21 mouse cellular contexts compared by ENCODE assay signal in the genomic region with DNA sequence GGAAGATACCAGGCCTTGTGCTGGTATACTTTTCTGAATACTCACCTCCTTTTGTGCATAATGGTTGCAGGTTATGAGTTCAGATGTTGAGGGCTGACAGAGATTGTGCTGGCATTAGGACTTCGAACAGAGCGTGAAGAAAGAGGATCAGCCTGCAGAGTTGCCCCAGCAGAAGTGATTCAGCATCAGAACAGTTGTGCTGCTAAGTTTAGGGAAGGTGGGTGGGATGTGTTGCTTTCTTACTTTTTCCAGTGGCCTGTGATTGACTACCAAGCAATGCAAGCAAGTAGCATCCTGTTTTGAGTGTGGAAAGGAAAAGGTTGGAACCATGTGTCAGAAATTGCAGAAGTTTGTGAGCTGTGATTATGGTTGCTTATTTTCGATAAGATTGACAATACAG. TPM values are rescaled to one million over a fixed set of nuclear protein-coding genes. Genes with fewer than 3 reads are reported as not detected.
DNase-seq lines count a peak whose midpoint lies in the region; ATAC-seq lines count a peak whose summit lies in the region.
"Had no signal": no experiment of that assay in that cellular context is flagged by ENCODE, and none has a peak within 500 bp of the region (broad histone marks: within the 10 kb centered on the region; RNA-seq: fewer than 3 reads in every experiment).

No protein-coding gene starts in this region.

- H3K4me2 ChIP-seq in liver, embryonic 12.5 days, result no peak overlapping the region
- no peak overlapping the region for H3K4me2 ChIP-seq in liver, embryonic 11.5 days
- no peak overlapping the region for H3K4me2 ChIP-seq in heart, embryonic 11.5 days
- H3K4me2 ChIP-seq: embryonic facial prominence, embryonic 15.5 days; hindbrain, embryonic 12.5 days; limb, embryonic 12.5 days; midbrain, embryonic 15.5 days had no signal

- H3K36me3 ChIP-seq in liver, embryonic 12.5 days, result peaks cover 25% of the 10 kb centered on the region
- H3K36me3 ChIP-seq in liver, embryonic 11.5 days (ENCODE audit: control insufficient read depth, insufficient read depth, low read length), result no peaks in the 10 kb centered on the region
- H3K36me3 ChIP-seq in heart, embryonic 11.5 days (ENCODE audit: control insufficient read depth, insufficient read depth, low read length), result no peaks in the 10 kb centered on the region
- H3K36me3 ChIP-seq: embryonic facial prominence, embryonic 15.5 days; forebrain, embryonic 10.5 days; hindbrain, embryonic 12.5 days; limb, embryonic 12.5 days; midbrain, embryonic 15.5 days had no signal

- intact Hi-C loops in gastrocnemius, postnatal 36 days (cut with DNase I), result no loop called here

- H3K9me3 ChIP-seq in liver, embryonic 12.5 days (replicated peaks), result no peaks in the 10 kb centered on the region
- H3K9me3 ChIP-seq in liver, embryonic 11.5 days (ENCODE audit: control insufficient read depth, low read length), result no peaks in the 10 kb centered on the region
- no peaks in the 10 kb centered on the region for H3K9me3 ChIP-seq in heart, embryonic 11.5 days (replicated peaks; ENCODE audit: control insufficient read depth, low read length)
- H3K9me3 ChIP-seq: embryonic facial prominence, embryonic 15.5 days; forebrain, embryonic 10.5 days; hindbrain, embryonic 12.5 days; limb, embryonic 12.5 days; megakaryocyte, embryonic 14.5 days; midbrain, embryonic 15.5 days had no signal

- H3K9ac ChIP-seq in liver, embryonic 12.5 days, result no peak overlapping the region
- H3K9ac ChIP-seq in liver, embryonic 11.5 days (ENCODE audit: low read depth, low read length), result no peak overlapping the region
- H3K9ac ChIP-seq in heart, embryonic 11.5 days (ENCODE audit: low read depth, low read length), result no peak overlapping the region
- H3K9ac ChIP-seq: embryonic facial prominence, embryonic 15.5 days; hindbrain, embryonic 12.5 days; limb, embryonic 12.5 days; midbrain, embryonic 15.5 days had no signal

- H3K27me3 ChIP-seq in liver, embryonic 12.5 days (replicated peaks), result no peaks in the 10 kb centered on the region
- H3K27me3 ChIP-seq in liver, embryonic 11.5 days (replicated peaks; ENCODE audit: control insufficient read depth, insufficient read depth, low read length), result no peaks in the 10 kb centered on the region
- no peaks in the 10 kb centered on the region for H3K27me3 ChIP-seq in heart, embryonic 11.5 days (ENCODE audit: control insufficient read depth, insufficient read depth, low read length)
- H3K27me3 ChIP-seq: embryonic facial prominence, embryonic 15.5 days; hindbrain, embryonic 12.5 days; limb, embryonic 12.5 days; megakaryocyte, embryonic 14.5 days; midbrain, embryonic 15.5 days had no signal

- ATAC-seq in liver, embryonic 12.5 days, result no peak
- no peak for ATAC-seq in liver, embryonic 11.5 days (replicated peaks; ENCODE audit: low FRiP score)
- ATAC-seq in hematopoietic stem cell, adult 5-6 weeks (replicated peaks in 1 of 2; ENCODE audit: insufficient read depth in 1 of 2, low FRiP score in 2 of 2, low TSS enrichment in 1 of 2, low read depth in 1 of 2, poor library complexity in 2 of 2, severe bottlenecking in 2 of 2), result peak; percentile 9 to 48; a peak in 2 of 4 replicates
- peak; percentile 37 for ATAC-seq in megakaryocyte, adult 5-6 weeks (ENCODE audit: poor library complexity, severe bottlenecking)
- no peak for ATAC-seq in heart, embryonic 11.5 days (replicated peaks; ENCODE audit: insufficient number of reproducible peaks, low FRiP score, low TSS enrichment)
- ATAC-seq: inflammation-experienced regulatory T-cells, adult 6 months; midbrain, embryonic 15.5 days had no signal

- H3K27ac ChIP-seq in liver, embryonic 12.5 days, result peak overlapping the region; percentile 52
- no peak overlapping the region for H3K27ac ChIP-seq in liver, embryonic 11.5 days (ENCODE audit: low read depth, low read length)
- no peak overlapping the region for H3K27ac ChIP-seq in heart, embryonic 11.5 days (ENCODE audit: low read depth, low read length)
- H3K27ac ChIP-seq: embryonic facial prominence, embryonic 15.5 days; forebrain, embryonic 10.5 days; hindbrain, embryonic 12.5 days; limb, embryonic 12.5 days; midbrain, embryonic 15.5 days had no signal

- 82% methylated on average over 3 of the region's 3 CpGs for WGBS in liver, embryonic 12.5 days (ENCODE audit: insufficient replicate concordance)
- 90% methylated on average over 3 of the region's 3 CpGs for WGBS in liver, embryonic 11.5 days
- WGBS in heart, embryonic 11.5 days (ENCODE audit: insufficient replicate concordance), result 90% methylated on average over 3 of the region's 3 CpGs

- no peak for DNase-seq in liver, embryonic 11.5 days (ENCODE audit: low spot score)
- DNase-seq in brain, adult 2 months (ENCODE audit: low read depth, low spot score), result peak; percentile 82
- no peak for DNase-seq in gastrocnemius, postnatal 36 days
- DNase-seq: adrenal gland, postnatal 25 days; cerebellum, adult 9-10 months; embryo, embryonic 11 days; heart, adult 11 months; kidney, adult 8-10 months; kidney, postnatal 25 days; layer of hippocampus, adult 9-11 months had no signal

- no peak overlapping the region for H3K4me3 ChIP-seq in liver, embryonic 12.5 days
- no peak overlapping the region for H3K4me3 ChIP-seq in liver, embryonic 11.5 days (ENCODE audit: low read depth, low read length)
- H3K4me3 ChIP-seq in heart, embryonic 11.5 days (ENCODE audit: low read depth, low read length), result no peak overlapping the region
- H3K4me3 ChIP-seq: embryonic facial prominence, embryonic 15.5 days; forebrain, embryonic 10.5 days; hindbrain, embryonic 12.5 days; limb, embryonic 12.5 days; megakaryocyte, embryonic 14.5 days; midbrain, embryonic 15.5 days had no signal

- peaks cover 76% of the 10 kb centered on the region for H3K4me1 ChIP-seq in liver, embryonic 12.5 days
- H3K4me1 ChIP-seq in liver, embryonic 11.5 days (replicated peaks; ENCODE audit: control insufficient read depth, insufficient read depth, low read length), result peaks cover 18% of the 10 kb centered on the region
- peaks cover 8% of the 10 kb centered on the region; the same call in 1 of the 2 replicates for H3K4me1 ChIP-seq in heart, embryonic 11.5 days (ENCODE audit: control insufficient read depth, insufficient read depth, low read length)
- H3K4me1 ChIP-seq: embryonic facial prominence, embryonic 15.5 days; hindbrain, embryonic 12.5 days; limb, embryonic 12.5 days; midbrain, embryonic 15.5 days had no signal

RNA-seq across cellular contexts. Expression of a gene that starts 56.8 kb away (rescaled TPM):
- polyA plus RNA-seq in liver, embryonic 12.5 days (2016; fragmentation: Nextera tagmentation; extraction: Ambion mirVana), result 7.6 and 8.0 TPM in 2 replicates
- 9.8 and 10.2 TPM in 2 replicates for polyA plus RNA-seq in liver, embryonic 11.5 days (2014; fragmentation: Nextera tagmentation; extraction: Ambion mirVana)
- total RNA-seq in hematopoietic stem cell, adult 5-6 weeks (2017), result 10.3 and 27.1 TPM in 2 replicates
- 3.7 and 4.5 TPM in 2 replicates for total RNA-seq in megakaryocyte, adult 5-6 weeks (2015)
- 4.2 and 6.4 TPM in 2 replicates for total RNA-seq in megakaryocyte, adult 5-6 weeks (2017)
- 1 to 10 TPM; 6.0 to 8.1 TPM for total RNA-seq in gastrocnemius, postnatal 36 days (2021)
- polyA plus RNA-seq in heart, embryonic 11.5 days (2014; fragmentation: Nextera tagmentation; extraction: Ambion mirVana), result 9.6 and 10.1 TPM in 2 replicates

Comparison
In these comparisons a context has a peak if more than half of its experiments do, and no peak if none do; other contexts are left out.
1. ATAC-seq: peak in hematopoietic stem cell, adult 5-6 weeks (2 of 2) and megakaryocyte, adult 5-6 weeks (single experiment); none in liver, embryonic 12.5 days (single experiment), liver, embryonic 11.5 days (single experiment) and heart, embryonic 11.5 days (single experiment).